Mouse (Mus musculus) lung, embryonic 16.5 days (tissue): ENCODE measurements at regions not wholly inside any gene's neighbourhood (a gene's known extent, or its start where the extent isn't known, plus 50 kb on each side); places are given as distances from the start of the nearest gene placed in this dataset.

ENCODE experiments used
- ATAC-seq: fragments of 200-750 bp; cut with Nextera tagmentation; 2 replicates; pipeline ENCODE4 v1.8.0; 2017; ENCODE audit warnings: low read depth, mild to moderate bottlenecking, moderate library complexity
- H3K27ac ChIP-seq: fragments of 300-500 bp; sonication (generic); 2 replicates; pipeline ENCODE4 v1.5.1; 2014; ENCODE audit warnings: mild to moderate bottlenecking, control low read depth, low read length
- H3K27me3 ChIP-seq: fragments of 300-500 bp; sonication (generic); 2 replicates; pipeline ENCODE4 v1.6.1; 2014; ENCODE audit warnings: low read depth, low read length, mixed read lengths; ENCODE audit not compliant: control insufficient read depth, insufficient read depth
- H3K36me3 ChIP-seq: fragments of 300-500 bp; sonication (generic); 2 replicates; pipeline ENCODE4 v1.6.1; 2014; ENCODE audit warnings: low read length; ENCODE audit not compliant: control insufficient read depth, insufficient read depth
- H3K4me1 ChIP-seq: fragments of 300-500 bp; sonication (generic); replicated peaks from 2 replicates; pipeline ENCODE4 v1.6.1; 2014; ENCODE audit warnings: low read length, mixed read lengths; ENCODE audit not compliant: control insufficient read depth, insufficient read depth
- H3K4me2 ChIP-seq: fragments of 300-500 bp; sonication (generic); 2 replicates; pipeline ENCODE4 v1.6.1; 2014; ENCODE audit warnings: low read depth, low read length, control low read depth
- H3K4me3 ChIP-seq: fragments of 300-500 bp; sonication (generic); 2 replicates; pipeline ENCODE4 v1.5.1; 2014; ENCODE audit warnings: mild to moderate bottlenecking, low read length, control low read depth
- H3K9ac ChIP-seq: fragments of 300-500 bp; sonication (generic); 2 replicates; pipeline ENCODE4 v1.6.1; 2014; ENCODE audit warnings: low read length, control low read depth
- H3K9me3 ChIP-seq: fragments of 300-500 bp; sonication (generic); 2 replicates; pipeline ENCODE4 v1.6.1; 2016; ENCODE audit warnings: low read length; ENCODE audit not compliant: control insufficient read depth
- WGBS: fragments of 180-500 bp; shearing (Covaris S2); extraction: QIAGEN DNeasy Blood & Tissue Kit; methylation state at CpG from one replicate; pipeline ENCODE4 v1.1.7; 2014; 5-methylcytosine and 5-hydroxymethylcytosine counted together

- Histone ChIP-seq H3K4me2 (no peak overlapping the region), H3K27me3 (no peaks in the 10 kb centered on the region), H3K4me3 (no peak overlapping the region), H3K36me3 (no peaks in the 10 kb centered on the region), H3K27ac (no peak overlapping the region), H3K9me3 (no peaks in the 10 kb centered on the region), H3K4me1 (no peaks in the 10 kb centered on the region), H3K9ac (no peak overlapping the region)
- no peak for ATAC-seq
- 74% methylated on average over 2 of the region's 2 CpGs for WGBS
These were observed 545.6 kb downstream of the Tfap2b start for GRCm38 (mm10) chr1:19754346-19754745.

GRCm38 (mm10) chr1:19757921-19758436 lies 549.3 kb downstream of the Tfap2b start:
- ATAC-seq: no peak
- no peak overlapping the region for H3K4me2 ChIP-seq
- H3K4me1 ChIP-seq: no peaks in the 10 kb centered on the region
- H3K9me3 ChIP-seq: no peaks in the 10 kb centered on the region
- no peak overlapping the region for H3K4me3 ChIP-seq
- no peak overlapping the region for H3K9ac ChIP-seq
- no peaks in the 10 kb centered on the region for H3K27me3 ChIP-seq
- no peak overlapping the region for H3K27ac ChIP-seq
- WGBS: 71% methylated on average over 3 of the region's 3 CpGs
- no peaks in the 10 kb centered on the region for H3K36me3 ChIP-seq

DNA sequence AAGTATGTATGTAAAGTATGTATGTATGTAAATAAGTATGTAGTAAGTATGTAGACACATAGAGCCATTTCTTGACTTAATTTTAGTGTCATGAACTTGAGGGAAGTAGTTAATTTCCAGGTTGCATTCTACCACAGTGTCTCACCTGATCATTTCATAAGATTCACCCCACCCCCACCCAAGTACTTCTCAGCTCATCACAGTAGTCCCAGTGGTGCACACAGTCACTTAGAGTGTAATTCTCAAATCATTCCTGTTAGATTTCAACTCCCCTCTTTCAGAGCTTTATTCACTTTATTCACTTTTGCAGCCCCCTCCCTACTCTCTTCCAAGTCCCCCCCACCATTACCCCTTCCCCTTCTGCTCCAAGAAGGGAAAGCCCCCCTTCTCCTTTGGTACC lies 558.2 kb downstream of the Tfap2b start:
- no peak overlapping the region for H3K4me3 ChIP-seq
- no peak overlapping the region for H3K4me2 ChIP-seq
- no peak overlapping the region for H3K27ac ChIP-seq
- no peaks in the 10 kb centered on the region for H3K4me1 ChIP-seq
- no peaks in the 10 kb centered on the region for H3K36me3 ChIP-seq
- ATAC-seq: no peak
- no peak overlapping the region for H3K9ac ChIP-seq
- H3K27me3 ChIP-seq: no peaks in the 10 kb centered on the region
- no peaks in the 10 kb centered on the region for H3K9me3 ChIP-seq

DNA sequence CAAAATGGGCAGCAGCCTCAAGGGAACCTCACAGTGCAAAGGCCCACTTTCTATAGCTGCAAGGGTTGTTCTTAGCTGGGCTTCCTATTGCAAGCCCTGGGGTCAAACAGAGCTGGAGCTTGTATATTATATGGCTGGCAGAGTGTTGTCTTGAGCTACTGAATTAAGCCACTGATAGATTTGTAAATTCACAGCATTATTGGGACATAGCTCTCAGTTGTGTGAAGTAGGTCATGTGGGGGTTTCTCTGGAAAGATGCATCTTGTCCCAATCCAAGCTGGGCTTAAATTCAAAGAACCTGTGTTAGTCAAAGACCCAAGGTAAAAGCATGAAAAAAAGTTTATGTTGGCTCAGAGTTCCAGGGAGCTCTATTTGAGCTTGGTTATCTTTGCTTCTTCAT lies 563.6 kb downstream of the Tfap2b start:
- Histone ChIP-seq H3K9ac (no peak overlapping the region), H3K4me3 (no peak overlapping the region), H3K4me2 (no peak overlapping the region), H3K4me1 (no peaks in the 10 kb centered on the region), H3K27ac (no peak overlapping the region), H3K36me3 (no peaks in the 10 kb centered on the region), H3K27me3 (no peaks in the 10 kb centered on the region), H3K9me3 (no peaks in the 10 kb centered on the region)
- no peak for ATAC-seq

DNA sequence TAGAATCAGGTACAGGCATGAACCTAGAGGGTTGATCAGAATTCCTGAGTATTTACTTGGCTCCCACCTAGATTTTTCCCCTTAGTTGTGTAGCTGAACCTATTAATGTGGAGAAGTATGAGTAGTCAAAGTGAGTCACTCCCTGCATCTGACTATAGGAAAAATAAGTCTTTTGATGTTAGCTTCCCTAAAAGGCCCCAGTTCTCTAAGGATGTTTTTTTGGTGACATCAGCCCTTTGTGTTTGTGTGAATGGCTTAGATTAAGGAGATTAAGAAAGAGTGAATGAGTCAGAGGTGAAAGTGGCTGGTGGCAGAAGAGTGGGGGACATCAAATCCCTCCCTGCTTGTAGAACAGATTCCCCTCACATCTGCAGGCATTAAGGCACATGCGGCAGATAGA lies 565.8 kb downstream of the Tfap2b start:
- no peak overlapping the region for H3K4me2 ChIP-seq
- H3K36me3 ChIP-seq: no peaks in the 10 kb centered on the region
- no peaks in the 10 kb centered on the region for H3K27me3 ChIP-seq
- H3K4me1 ChIP-seq: no peaks in the 10 kb centered on the region
- no peak overlapping the region for H3K4me3 ChIP-seq
- no peak overlapping the region for H3K9ac ChIP-seq
- no peaks in the 10 kb centered on the region for H3K9me3 ChIP-seq
- no peak for ATAC-seq
- 75% methylated on average over 1 of the region's 1 CpGs for WGBS
- H3K27ac ChIP-seq: no peak overlapping the region

GRCm38 (mm10) chr1:19777542-19777941 lies 568.8 kb downstream of the Tfap2b start:
- H3K36me3 ChIP-seq: no peaks in the 10 kb centered on the region
- ATAC-seq: no peak
- H3K27me3 ChIP-seq: no peaks in the 10 kb centered on the region
- H3K9ac ChIP-seq: no peak overlapping the region
- H3K4me1 ChIP-seq: no peaks in the 10 kb centered on the region
- 61% methylated on average over 1 of the region's 1 CpGs for WGBS
- no peak overlapping the region for H3K4me2 ChIP-seq
- no peaks in the 10 kb centered on the region for H3K9me3 ChIP-seq
- H3K4me3 ChIP-seq: no peak overlapping the region
- no peak overlapping the region for H3K27ac ChIP-seq

DNA sequence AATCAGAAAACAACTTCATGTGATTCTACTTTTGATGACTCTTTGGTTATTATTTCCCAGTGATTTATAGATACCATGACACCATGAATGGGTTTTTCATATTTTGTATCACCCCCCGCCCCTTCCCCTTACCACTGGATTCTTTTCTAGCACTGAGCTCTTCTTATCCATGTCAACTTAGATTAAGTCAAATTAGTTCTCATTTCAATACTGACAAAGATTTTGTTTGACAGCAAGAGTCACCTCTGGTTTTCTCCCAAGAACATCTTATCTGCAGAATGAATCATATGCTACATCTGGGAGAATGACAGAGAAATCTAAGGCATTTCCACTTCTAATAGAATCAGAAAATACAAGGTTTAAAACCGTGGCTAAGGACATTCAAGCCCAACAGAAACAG lies 578.3 kb downstream of the Tfap2b start:
- H3K9me3 ChIP-seq: no peaks in the 10 kb centered on the region
- H3K27me3 ChIP-seq: no peaks in the 10 kb centered on the region
- no peak overlapping the region for H3K9ac ChIP-seq
- H3K4me3 ChIP-seq: no peak overlapping the region
- 54% methylated on average over 2 of the region's 2 CpGs for WGBS
- no peak for ATAC-seq
- H3K36me3 ChIP-seq: no peaks in the 10 kb centered on the region
- no peak overlapping the region for H3K27ac ChIP-seq
- H3K4me2 ChIP-seq: no peak overlapping the region
- H3K4me1 ChIP-seq: no peaks in the 10 kb centered on the region

- 36% methylated on average over 2 of the region's 2 CpGs for WGBS
- no peak overlapping the region for H3K9ac ChIP-seq
- H3K27ac ChIP-seq: no peak overlapping the region
- no peak overlapping the region for H3K4me3 ChIP-seq
- H3K36me3 ChIP-seq: no peaks in the 10 kb centered on the region
- no peak for ATAC-seq
- H3K4me1 ChIP-seq: no peaks in the 10 kb centered on the region
- H3K4me2 ChIP-seq: no peak overlapping the region
- H3K27me3 ChIP-seq: no peaks in the 10 kb centered on the region
- H3K9me3 ChIP-seq: no peaks in the 10 kb centered on the region
These were observed 585.4 kb downstream of the Tfap2b start for GRCm38 (mm10) chr1:19794124-19794523.

DNA sequence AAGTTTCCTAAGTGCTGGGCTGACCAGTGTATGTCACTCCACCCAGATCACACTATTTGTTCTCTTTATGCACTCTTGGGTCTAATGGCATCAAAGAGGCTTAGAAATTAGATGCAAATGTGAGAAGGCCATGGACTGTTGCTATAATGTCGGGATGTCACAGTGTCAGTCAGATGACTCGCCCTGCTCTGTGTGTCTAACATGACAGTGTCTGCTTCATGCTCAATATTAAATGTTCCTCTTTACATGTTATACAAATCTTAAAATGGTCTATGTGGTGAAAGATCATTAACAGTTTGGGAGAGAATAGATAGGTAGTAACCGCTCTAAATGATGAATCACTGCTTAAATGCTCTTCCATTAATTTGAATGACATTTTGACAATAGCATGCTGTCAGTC lies 617.2 kb downstream of the Tfap2b start:
- no peak overlapping the region for H3K4me2 ChIP-seq
- no peak overlapping the region for H3K4me3 ChIP-seq
- H3K27me3 ChIP-seq: no peaks in the 10 kb centered on the region
- no peak overlapping the region for H3K9ac ChIP-seq
- no peaks in the 10 kb centered on the region for H3K4me1 ChIP-seq
- no peak overlapping the region for H3K27ac ChIP-seq
- no peak for ATAC-seq
- 76% methylated on average over 3 of the region's 3 CpGs for WGBS
- H3K9me3 ChIP-seq: no peaks in the 10 kb centered on the region
- no peaks in the 10 kb centered on the region for H3K36me3 ChIP-seq
